Mouse (Mus musculus) erythroblast, embryonic 14.5 days (primary cell): ENCODE results near the gene Vmn1r90.

ENCODE experiments used
- GATA1 ChIP-seq: IDR thresholded peaks from 2 replicates; pipeline ENCODE4 v1.6.1; 2012; ENCODE audit warnings: low read length, inconsistent platforms, mixed read lengths
- TAL1 ChIP-seq: IDR thresholded peaks from 3 replicates; pipeline ENCODE4 v1.6.1; 2012; ENCODE audit warnings: low read length, inconsistent platforms, mixed read lengths

DNA sequence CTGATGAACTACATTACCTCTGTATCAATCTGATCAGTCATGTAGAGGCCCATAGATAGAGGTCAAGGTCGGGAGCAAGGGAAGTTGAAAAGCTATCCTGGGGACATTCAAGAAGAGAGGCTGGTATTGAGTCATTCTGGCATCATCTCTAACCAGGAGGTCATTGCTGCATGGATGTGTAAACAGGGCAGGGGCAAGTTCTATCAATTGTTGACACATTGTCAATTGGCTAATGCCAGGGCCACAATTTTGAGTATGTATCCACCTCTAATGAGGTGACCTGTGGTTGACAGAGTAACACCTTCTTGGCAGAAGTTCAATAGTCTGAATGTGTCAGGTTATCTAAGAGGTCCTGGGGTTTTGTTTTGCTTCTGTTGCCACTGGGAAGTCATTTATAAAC is 38.0 kb downstream of the Vmn1r90 start:
- TF ChIP-seq TAL1 (no peak), GATA1 (no peak)
